Comparison of ENCODE assay signal across 29 mouse cellular contexts in the genomic region with DNA sequence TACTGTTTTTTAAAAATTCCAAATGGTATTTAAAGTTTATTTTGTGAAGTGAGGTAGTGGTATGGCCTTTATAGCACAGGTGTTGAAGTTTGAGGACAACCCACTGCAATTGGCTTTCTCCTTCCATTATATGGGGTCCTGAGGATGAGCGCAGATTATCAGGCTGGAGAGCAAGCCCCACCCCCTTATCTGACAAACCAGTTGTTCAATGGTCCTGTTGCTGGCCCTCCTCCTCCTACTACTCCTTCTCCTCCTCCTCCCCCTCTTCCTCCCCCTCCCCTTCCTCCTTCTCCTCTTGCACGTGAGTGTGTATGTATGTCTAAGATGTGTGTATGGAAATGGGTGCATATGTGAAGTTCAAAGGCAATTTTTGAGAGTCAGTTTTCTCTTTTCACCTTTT. TPM values are rescaled to one million over a fixed set of nuclear protein-coding genes. Genes with fewer than 3 reads are reported as not detected.
DNase-seq lines count a peak whose midpoint lies in the region; ATAC-seq and TF ChIP-seq lines count a peak whose summit lies in the region.
"Had no signal": no experiment of that assay in that cellular context is flagged by ENCODE, and none has a peak within 500 bp of the region (broad histone marks: within the 10 kb centered on the region; RNA-seq: fewer than 3 reads in every experiment).

No protein-coding gene starts in this region.

- TF ChIP-seq EP300 in stomach, postnatal 0 days (optimal IDR thresholded peaks at IDR 0.05) = no peak

- no peaks in the 10 kb centered on the region for H3K36me3 ChIP-seq in stomach, embryonic 15.5 days
- H3K36me3 ChIP-seq in stomach, postnatal 0 days (ENCODE audit: control insufficient read depth, insufficient read depth, low read length) = no peaks in the 10 kb centered on the region
- H3K36me3 ChIP-seq in liver, embryonic 12.5 days = no peaks in the 10 kb centered on the region
- H3K36me3 ChIP-seq in liver, embryonic 15.5 days (replicated peaks) = no peaks in the 10 kb centered on the region
- no peaks in the 10 kb centered on the region for H3K36me3 ChIP-seq in hindbrain, embryonic 16.5 days (ENCODE audit: control insufficient read depth, insufficient read depth, low read length)
- H3K36me3 ChIP-seq: embryonic facial prominence, embryonic 12.5 days; embryonic facial prominence, embryonic 15.5 days; forebrain, embryonic 10.5 days; G1E; heart, embryonic 10.5 days; heart, embryonic 13.5 days; hindbrain, embryonic 12.5 days; hindbrain, embryonic 15.5 days had no signal

- ATAC-seq in stomach, embryonic 15.5 days (ENCODE audit: insufficient read depth, low FRiP score, low read depth) = peak; percentile 43; the same call in 1 of the 2 replicates
- no peak for ATAC-seq in stomach, postnatal 0 days (ENCODE audit: low FRiP score, low TSS enrichment)
- ATAC-seq in liver, embryonic 12.5 days = peak; percentile 89
- peak; percentile 88 for ATAC-seq in liver, embryonic 15.5 days (ENCODE audit: insufficient read depth)
- no peak for ATAC-seq in hindbrain, embryonic 16.5 days
- ATAC-seq: forebrain, embryonic 13.5 days; forebrain, embryonic 16.5 days had no signal

- 0 out of 2 replicates have a peak, but pooled peaks cover 5% of the 10 kb centered on the region for H3K27me3 ChIP-seq in stomach, embryonic 15.5 days (replicated peaks)
- no peaks in the 10 kb centered on the region for H3K27me3 ChIP-seq in stomach, postnatal 0 days (ENCODE audit: control insufficient read depth, insufficient read depth, low read length)
- H3K27me3 ChIP-seq in liver, embryonic 12.5 days (replicated peaks) = peaks cover 12% of the 10 kb centered on the region
- H3K27me3 ChIP-seq in liver, embryonic 15.5 days = peaks cover 9% of the 10 kb centered on the region; the same call in 1 of the 2 replicates
- peaks cover under 1% of the 10 kb centered on the region for H3K27me3 ChIP-seq in hindbrain, embryonic 16.5 days (replicated peaks; ENCODE audit: control insufficient read depth, insufficient read depth, low read length)
- H3K27me3 ChIP-seq: embryonic facial prominence, embryonic 15.5 days had no signal

- H3K9me3 ChIP-seq in stomach, embryonic 15.5 days = no peaks in the 10 kb centered on the region
- H3K9me3 ChIP-seq in stomach, postnatal 0 days (ENCODE audit: control insufficient read depth, low read length) = no peaks in the 10 kb centered on the region
- H3K9me3 ChIP-seq in liver, embryonic 12.5 days (replicated peaks) = no peaks in the 10 kb centered on the region
- H3K9me3 ChIP-seq in liver, embryonic 15.5 days (replicated peaks) = no peaks in the 10 kb centered on the region
- H3K9me3 ChIP-seq in hindbrain, embryonic 16.5 days (ENCODE audit: control insufficient read depth, low read length) = no peaks in the 10 kb centered on the region
- H3K9me3 ChIP-seq: embryonic facial prominence, embryonic 12.5 days; embryonic facial prominence, embryonic 15.5 days; forebrain, embryonic 10.5 days; forebrain, embryonic 13.5 days; G1E; heart, embryonic 10.5 days; heart, embryonic 13.5 days; hindbrain, embryonic 12.5 days; hindbrain, embryonic 15.5 days had no signal

- no peaks in the 10 kb centered on the region for H3K4me1 ChIP-seq in stomach, embryonic 15.5 days
- H3K4me1 ChIP-seq in stomach, postnatal 0 days (replicated peaks; ENCODE audit: control insufficient read depth, insufficient read depth) = no peaks in the 10 kb centered on the region
- H3K4me1 ChIP-seq in liver, embryonic 12.5 days = peaks cover 39% of the 10 kb centered on the region
- peaks cover 25% of the 10 kb centered on the region for H3K4me1 ChIP-seq in liver, embryonic 15.5 days (replicated peaks)
- no peaks in the 10 kb centered on the region for H3K4me1 ChIP-seq in hindbrain, embryonic 16.5 days (ENCODE audit: control insufficient read depth, insufficient read depth, low read depth, low read length)
- H3K4me1 ChIP-seq: embryonic facial prominence, embryonic 12.5 days; embryonic facial prominence, embryonic 15.5 days; forebrain, embryonic 10.5 days; forebrain, embryonic 13.5 days; heart, embryonic 10.5 days; heart, embryonic 13.5 days; hindbrain, embryonic 12.5 days; hindbrain, embryonic 15.5 days had no signal

- TF ChIP-seq CTCF in stomach, postnatal 0 days (IDR thresholded peaks at IDR 0.05; ENCODE audit: low read depth) = no peak

- no peak overlapping the region for H3K27ac ChIP-seq in stomach, embryonic 15.5 days
- no peak overlapping the region for H3K27ac ChIP-seq in stomach, postnatal 0 days (replicated peaks)
- H3K27ac ChIP-seq in liver, embryonic 12.5 days = peak overlapping the region; percentile 64
- peak overlapping the region; percentile 16 for H3K27ac ChIP-seq in liver, embryonic 15.5 days (replicated peaks)
- H3K27ac ChIP-seq in hindbrain, embryonic 16.5 days (ENCODE audit: low read depth, low read length) = no peak overlapping the region
- H3K27ac ChIP-seq: embryonic facial prominence, embryonic 12.5 days; embryonic facial prominence, embryonic 15.5 days; forebrain, embryonic 10.5 days; forebrain, embryonic 13.5 days; heart, adult 2 months; heart, embryonic 10.5 days; heart, embryonic 13.5 days; hindbrain, embryonic 12.5 days; hindbrain, embryonic 15.5 days had no signal

- no peak overlapping the region for H3K4me3 ChIP-seq in stomach, embryonic 15.5 days (replicated peaks)
- H3K4me3 ChIP-seq in stomach, postnatal 0 days (ENCODE audit: low read depth, low read length) = no peak overlapping the region
- no peak overlapping the region for H3K4me3 ChIP-seq in liver, embryonic 12.5 days
- H3K4me3 ChIP-seq in liver, embryonic 15.5 days (replicated peaks) = no peak overlapping the region
- no peak overlapping the region for H3K4me3 ChIP-seq in hindbrain, embryonic 16.5 days (ENCODE audit: low read length)
- H3K4me3 ChIP-seq: embryonic facial prominence, embryonic 12.5 days; embryonic facial prominence, embryonic 15.5 days; erythroblast, embryonic 14.5 days; forebrain, embryonic 10.5 days; forebrain, embryonic 13.5 days; heart, adult 2 months; heart, embryonic 10.5 days; heart, embryonic 13.5 days; hindbrain, embryonic 12.5 days; hindbrain, embryonic 15.5 days had no signal

- no peak overlapping the region for H3K9ac ChIP-seq in stomach, embryonic 15.5 days
- H3K9ac ChIP-seq in stomach, postnatal 0 days (ENCODE audit: low read length) = no peak overlapping the region
- H3K9ac ChIP-seq in liver, embryonic 12.5 days = peak overlapping the region; percentile 12; the same call in 1 of the 2 replicates
- no peak overlapping the region for H3K9ac ChIP-seq in liver, embryonic 15.5 days
- no peak overlapping the region for H3K9ac ChIP-seq in hindbrain, embryonic 16.5 days (ENCODE audit: low read depth, low read length)
- H3K9ac ChIP-seq: embryonic facial prominence, embryonic 12.5 days; embryonic facial prominence, embryonic 15.5 days; forebrain, embryonic 13.5 days; heart, embryonic 13.5 days; hindbrain, embryonic 12.5 days; hindbrain, embryonic 15.5 days had no signal

- H3K4me2 ChIP-seq in stomach, embryonic 15.5 days = no peak overlapping the region
- no peak overlapping the region for H3K4me2 ChIP-seq in stomach, postnatal 0 days (replicated peaks; ENCODE audit: low read depth)
- H3K4me2 ChIP-seq in liver, embryonic 12.5 days = peak overlapping the region; percentile 45
- H3K4me2 ChIP-seq in liver, embryonic 15.5 days = peak overlapping the region; percentile 42
- H3K4me2 ChIP-seq in hindbrain, embryonic 16.5 days (ENCODE audit: low read length) = no peak overlapping the region
- H3K4me2 ChIP-seq: embryonic facial prominence, embryonic 12.5 days; embryonic facial prominence, embryonic 15.5 days; forebrain, embryonic 13.5 days; heart, embryonic 13.5 days; hindbrain, embryonic 12.5 days; hindbrain, embryonic 15.5 days had no signal

- 36% methylated on average over 2 of the region's 2 CpGs for WGBS in stomach, embryonic 15.5 days
- WGBS in stomach, postnatal 0 days = 40% methylated on average over 2 of the region's 2 CpGs
- 2% methylated on average over 2 of the region's 2 CpGs for WGBS in liver, embryonic 12.5 days (ENCODE audit: insufficient replicate concordance)
- 10% methylated on average over 2 of the region's 2 CpGs for WGBS in liver, embryonic 15.5 days (ENCODE audit: insufficient replicate concordance)
- 35% methylated on average over 2 of the region's 2 CpGs for WGBS in hindbrain, embryonic 16.5 days

- DNase-seq in stomach, postnatal 0 days (ENCODE audit: low spot score) = no peak
- DNase-seq in kidney, adult 11 months = no peak
- DNase-seq in Muller cell, postnatal 12 days (ENCODE audit: inconsistent ontology term) = no peak
- DNase-seq: adrenal gland, adult 2 months; adrenal gland, postnatal 14 days; B cell, adult 2 months; cerebellum, adult 11 months; cerebellum, adult 2 months; cerebellum, adult 9-11 months; cerebellum, postnatal 25 days; gastrocnemius, postnatal 10 days; gastrocnemius, postnatal 36 days; heart, adult 2 months had no signal

RNA-seq across cellular contexts. Expression of gene Meiob, which starts 8.1 kb away (rescaled TPM):
- 0.08 TPM in 1 of 2 replicates, not detected in the other for polyA plus RNA-seq in stomach, embryonic 15.5 days (2015; fragmentation: Nextera tagmentation; extraction: Ambion mirVana)
- polyA plus RNA-seq in stomach, postnatal 0 days (2015; fragmentation: Nextera tagmentation; extraction: Ambion mirVana) = 0.05 TPM in 1 of 2 replicates, not detected in the other
- polyA plus RNA-seq in liver, embryonic 12.5 days (2016; fragmentation: Nextera tagmentation; extraction: Ambion mirVana) = 1.5 TPM in 2 replicates
- 0.35 and 0.54 TPM in 2 replicates for polyA plus RNA-seq in liver, embryonic 15.5 days (2015; fragmentation: Nextera tagmentation; extraction: Ambion mirVana)
- not detected in 2 replicates for polyA plus RNA-seq in hindbrain, embryonic 16.5 days (2015; fragmentation: Nextera tagmentation; extraction: Ambion mirVana)
- polyA plus RNA-seq: adrenal gland, adult 2 months; cerebellum, adult 2 months; embryonic facial prominence, embryonic 12.5 days; erythroblast, embryonic 14.5 days; forebrain, embryonic 13.5 days; forebrain, embryonic 16.5 days; heart, adult 2 months; heart, embryonic 10.5 days; heart, embryonic 13.5 days; heart, embryonic 16.5 days; hindbrain, embryonic 12.5 days; hindbrain, embryonic 15.5 days had no signal

RNA-seq across cellular contexts. Expression of gene Hagh, which starts 27.7 kb away (rescaled TPM):
- polyA plus RNA-seq in stomach, embryonic 15.5 days (2015; fragmentation: Nextera tagmentation; extraction: Ambion mirVana) = 49.1 and 49.3 TPM in 2 replicates
- 51.3 and 52.7 TPM in 2 replicates for polyA plus RNA-seq in stomach, postnatal 0 days (2015; fragmentation: Nextera tagmentation; extraction: Ambion mirVana)
- polyA plus RNA-seq in liver, embryonic 12.5 days (2016; fragmentation: Nextera tagmentation; extraction: Ambion mirVana) = 61.1 and 64.8 TPM in 2 replicates
- polyA plus RNA-seq in liver, embryonic 15.5 days (2015; fragmentation: Nextera tagmentation; extraction: Ambion mirVana) = 117 and 135 TPM in 2 replicates
- polyA plus RNA-seq in hindbrain, embryonic 16.5 days (2015; fragmentation: Nextera tagmentation; extraction: Ambion mirVana) = 71.4 and 86.9 TPM in 2 replicates

RNA-seq across cellular contexts. Expression of gene Fahd1, which starts 37.9 kb away (rescaled TPM):
- 34.5 and 35.4 TPM in 2 replicates for polyA plus RNA-seq in stomach, embryonic 15.5 days (2015; fragmentation: Nextera tagmentation; extraction: Ambion mirVana)
- polyA plus RNA-seq in stomach, postnatal 0 days (2015; fragmentation: Nextera tagmentation; extraction: Ambion mirVana) = 24.1 and 25.1 TPM in 2 replicates
- polyA plus RNA-seq in liver, embryonic 12.5 days (2016; fragmentation: Nextera tagmentation; extraction: Ambion mirVana) = 34.2 and 34.6 TPM in 2 replicates
- 41.1 and 44.2 TPM in 2 replicates for polyA plus RNA-seq in liver, embryonic 15.5 days (2015; fragmentation: Nextera tagmentation; extraction: Ambion mirVana)
- polyA plus RNA-seq in hindbrain, embryonic 16.5 days (2015; fragmentation: Nextera tagmentation; extraction: Ambion mirVana) = 23.1 and 28.8 TPM in 2 replicates

RNA-seq across cellular contexts. Expression of gene Igfals, which starts 53.6 kb away (rescaled TPM):
- polyA plus RNA-seq in stomach, embryonic 15.5 days (2015; fragmentation: Nextera tagmentation; extraction: Ambion mirVana) = 3.9 and 4.0 TPM in 2 replicates
- polyA plus RNA-seq in stomach, postnatal 0 days (2015; fragmentation: Nextera tagmentation; extraction: Ambion mirVana) = 5.6 and 5.9 TPM in 2 replicates
- 5.3 and 5.4 TPM in 2 replicates for polyA plus RNA-seq in liver, embryonic 12.5 days (2016; fragmentation: Nextera tagmentation; extraction: Ambion mirVana)
- 9.6 and 11.5 TPM in 2 replicates for polyA plus RNA-seq in liver, embryonic 15.5 days (2015; fragmentation: Nextera tagmentation; extraction: Ambion mirVana)
- polyA plus RNA-seq in hindbrain, embryonic 16.5 days (2015; fragmentation: Nextera tagmentation; extraction: Ambion mirVana) = 0.15 TPM in 1 of 2 replicates, not detected in the other
- polyA plus RNA-seq: erythroblast, embryonic 14.5 days had no signal

RNA-seq across cellular contexts. Expression of gene Hs3st6, which starts 59.4 kb away (rescaled TPM):
- 1.1 and 1.5 TPM in 2 replicates for polyA plus RNA-seq in stomach, embryonic 15.5 days (2015; fragmentation: Nextera tagmentation; extraction: Ambion mirVana)
- polyA plus RNA-seq in stomach, postnatal 0 days (2015; fragmentation: Nextera tagmentation; extraction: Ambion mirVana) = 1.4 and 1.8 TPM in 2 replicates
- polyA plus RNA-seq in liver, embryonic 12.5 days (2016; fragmentation: Nextera tagmentation; extraction: Ambion mirVana) = not detected in 2 replicates
- 0.07 TPM in 1 of 2 replicates, not detected in the other for polyA plus RNA-seq in liver, embryonic 15.5 days (2015; fragmentation: Nextera tagmentation; extraction: Ambion mirVana)
- polyA plus RNA-seq in hindbrain, embryonic 16.5 days (2015; fragmentation: Nextera tagmentation; extraction: Ambion mirVana) = 0.23 and 0.32 TPM in 2 replicates
- polyA plus RNA-seq: erythroblast, embryonic 14.5 days; forebrain, embryonic 16.5 days; G1E had no signal

Comparison
In these comparisons a context has a peak if more than half of its experiments do, and no peak if none do; other contexts are left out.
1. ATAC-seq: peak in stomach, embryonic 15.5 days (single experiment), liver, embryonic 12.5 days (single experiment) and liver, embryonic 15.5 days (single experiment); none in stomach, postnatal 0 days (single experiment) and hindbrain, embryonic 16.5 days (single experiment).
2. H3K27ac ChIP-seq: peak in liver, embryonic 12.5 days (single experiment) and liver, embryonic 15.5 days (single experiment); none in stomach, embryonic 15.5 days (single experiment), stomach, postnatal 0 days (single experiment) and hindbrain, embryonic 16.5 days (single experiment).
3. H3K4me2 ChIP-seq: peak in liver, embryonic 12.5 days (single experiment) and liver, embryonic 15.5 days (single experiment); none in stomach, embryonic 15.5 days (single experiment), stomach, postnatal 0 days (single experiment) and hindbrain, embryonic 16.5 days (single experiment).